8 mouse cellular contexts compared by ENCODE assay signal in genomic region chr16:85435427-85435826, GRCm38 (mm10).
DNase-seq lines count a peak whose midpoint lies in the region; ATAC-seq lines count a peak whose summit lies in the region.

No protein-coding gene starts in this region.

- no peaks in the 10 kb centered on the region for H3K36me3 ChIP-seq in heart, embryonic 11.5 days (ENCODE audit: control insufficient read depth, insufficient read depth, low read length)
- no peaks in the 10 kb centered on the region for H3K36me3 ChIP-seq in midbrain, embryonic 16.5 days (ENCODE audit: control insufficient read depth, insufficient read depth, low read length)

- no peak overlapping the region for H3K4me3 ChIP-seq in heart, embryonic 11.5 days (ENCODE audit: low read depth, low read length)
- no peak overlapping the region for H3K4me3 ChIP-seq in midbrain, embryonic 16.5 days (ENCODE audit: low read depth, low read length)

- H3K9me3 ChIP-seq in heart, embryonic 11.5 days (replicated peaks; ENCODE audit: control insufficient read depth, low read length): no peaks in the 10 kb centered on the region
- no peaks in the 10 kb centered on the region for H3K9me3 ChIP-seq in midbrain, embryonic 16.5 days (replicated peaks; ENCODE audit: control insufficient read depth, low read length, poor library complexity, severe bottlenecking)

- no peaks in the 10 kb centered on the region for H3K27me3 ChIP-seq in heart, embryonic 11.5 days (ENCODE audit: control insufficient read depth, insufficient read depth, low read length)
- no peaks in the 10 kb centered on the region for H3K27me3 ChIP-seq in midbrain, embryonic 16.5 days (ENCODE audit: control insufficient read depth, insufficient read depth, low read depth, low read length)

- no peak overlapping the region for H3K27ac ChIP-seq in heart, embryonic 11.5 days (ENCODE audit: low read depth, low read length)
- H3K27ac ChIP-seq in midbrain, embryonic 16.5 days (ENCODE audit: low read length): no peak overlapping the region

- H3K4me1 ChIP-seq in heart, embryonic 11.5 days (ENCODE audit: control insufficient read depth, insufficient read depth, low read length): no peaks in the 10 kb centered on the region
- H3K4me1 ChIP-seq in midbrain, embryonic 16.5 days (ENCODE audit: control insufficient read depth, insufficient read depth, low read length): no peaks in the 10 kb centered on the region

- H3K9ac ChIP-seq in heart, embryonic 11.5 days (ENCODE audit: low read depth, low read length): no peak overlapping the region
- H3K9ac ChIP-seq in midbrain, embryonic 16.5 days (ENCODE audit: low read depth, low read length): no peak overlapping the region

- WGBS in heart, embryonic 11.5 days (ENCODE audit: insufficient replicate concordance): 48% methylated on average over 2 of the region's 2 CpGs
- 66% methylated on average over 2 of the region's 2 CpGs for WGBS in midbrain, embryonic 16.5 days

- no peak overlapping the region for H3K4me2 ChIP-seq in heart, embryonic 11.5 days
- no peak overlapping the region for H3K4me2 ChIP-seq in midbrain, embryonic 16.5 days (ENCODE audit: low read length)

- peak; percentile 82 for DNase-seq in heart, adult 11 months
- DNase-seq in thymus, postnatal 4 days: peak; percentile 7
- no peak for DNase-seq in thymus, postnatal 10 days (ENCODE audit: low spot score in 2 of 2)
- peak; percentile 53 for DNase-seq in lung, postnatal 14 days

- ATAC-seq in heart, embryonic 11.5 days (replicated peaks; ENCODE audit: insufficient number of reproducible peaks, low FRiP score, low TSS enrichment): no peak
- ATAC-seq in granulocyte monocyte progenitor cell, adult 5-6 weeks (replicated peaks; ENCODE audit: poor library complexity, severe bottlenecking): peak; percentile 48; the same call in 1 of the 2 replicates
- ATAC-seq in midbrain, embryonic 16.5 days: no peak
- ATAC-seq in erythroblast, adult 5-6 weeks (replicated peaks; ENCODE audit: low FRiP score, poor library complexity, severe bottlenecking): no peak

Comparison
In these comparisons a context has a peak if more than half of its experiments do, and no peak if none do; other contexts are left out.
1. DNase-seq: peak in heart, adult 11 months (single experiment), thymus, postnatal 4 days (single experiment) and lung, postnatal 14 days (single experiment); none in thymus, postnatal 10 days (0 of 2).